Mouse (Mus musculus): ENCODE data around the gene Gla.

DNA sequence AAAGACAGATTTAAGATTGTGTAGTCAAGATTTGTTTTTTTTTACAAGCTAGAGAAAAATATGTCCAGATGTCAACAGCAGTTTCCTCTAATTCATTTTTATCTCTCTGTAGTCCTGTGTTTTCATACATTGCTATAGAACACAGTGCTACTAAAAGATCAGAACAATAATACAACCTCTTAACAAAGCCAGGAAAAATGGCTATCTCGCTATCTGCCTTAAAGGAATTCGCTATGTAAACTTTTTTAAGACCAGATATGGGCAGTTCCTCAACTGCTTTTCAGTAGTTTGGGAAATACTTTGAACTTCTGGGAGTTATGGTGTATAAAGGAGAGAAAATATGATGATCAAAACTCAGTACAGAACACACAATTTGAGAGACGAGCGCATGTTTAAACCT lies 22.4 kb upstream of the Gla start:
- TF ChIP-seq CTCF (conservative IDR thresholded peaks at IDR 0.05; ENCODE audit: low read length) (no peak), POU5F1 (IDR thresholded peaks at IDR 0.05; ENCODE audit: borderline replicate concordance, low read length) (no peak)

All from E14TG2a.4 (cell line).